Mouse (Mus musculus) thymus, postnatal 0 days (tissue): ENCODE measurements at regions not wholly inside any gene's neighbourhood (a gene's known extent, or its start where the extent isn't known, plus 50 kb on each side); places are given as distances from the start of the nearest gene placed in this dataset.
A peak's percentile ranks its signal among the peaks of the same experiment; 100 is the strongest.

Experiments used
- DNase-seq: peaks from one replicate; pipeline ENCODE4 v3.0.0-alpha.2; 2015; ENCODE audit warnings: low spot score

DNA sequence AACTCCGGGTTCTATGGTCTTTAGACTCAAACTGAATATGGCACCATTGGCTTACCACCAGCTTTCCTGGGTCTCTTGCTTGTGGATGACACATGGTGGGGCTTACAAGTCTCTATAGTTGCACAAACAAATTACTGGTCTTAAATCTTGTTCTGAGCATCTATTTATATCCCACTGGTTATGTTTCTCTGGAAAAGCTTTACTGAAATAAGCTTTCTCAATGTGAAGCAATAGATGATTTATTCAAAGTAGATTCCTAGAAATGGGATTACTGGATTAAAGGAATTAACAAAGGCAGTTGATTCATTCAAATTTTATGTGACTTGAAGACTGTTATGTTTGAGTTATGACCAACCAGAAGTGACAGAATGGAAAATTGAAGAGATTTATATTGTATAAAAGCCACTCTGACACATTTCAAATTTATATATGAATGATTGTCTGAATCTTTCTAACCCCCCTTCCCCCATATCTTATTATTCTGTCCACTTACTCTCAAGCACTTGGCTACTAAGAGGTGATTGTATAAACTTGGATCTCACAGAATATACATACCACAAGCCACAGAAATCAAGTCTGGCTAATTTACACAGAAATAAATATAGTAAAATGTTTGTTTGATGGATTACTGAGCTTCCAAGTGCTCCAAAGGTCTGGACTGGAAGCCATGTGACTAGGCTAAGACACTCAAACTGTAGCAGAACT, 113.4 kb upstream of the C1qtnf3 start:
- no peak for DNase-seq

DNA sequence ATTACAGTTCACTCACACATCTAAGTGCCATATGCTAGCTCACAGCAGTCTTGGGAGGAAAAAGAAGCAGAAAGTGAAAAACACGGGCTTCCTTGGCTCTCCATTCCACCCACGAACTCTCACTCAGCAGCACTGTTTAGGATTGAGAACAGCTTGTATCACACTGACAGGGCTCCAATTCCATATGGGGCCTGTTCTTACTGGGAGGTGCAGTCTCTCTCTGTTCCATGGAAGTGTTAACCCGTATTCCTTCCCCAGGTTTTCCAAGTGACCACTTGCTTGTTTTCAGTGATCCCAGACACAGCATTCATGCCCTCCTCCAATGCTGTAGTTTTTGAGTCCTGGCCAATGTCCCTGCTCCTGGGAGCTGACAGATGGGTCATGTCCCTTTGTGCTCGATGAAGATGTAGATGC, 111.5 kb upstream of the C1qtnf3 start:
- DNase-seq = no peak

DNA sequence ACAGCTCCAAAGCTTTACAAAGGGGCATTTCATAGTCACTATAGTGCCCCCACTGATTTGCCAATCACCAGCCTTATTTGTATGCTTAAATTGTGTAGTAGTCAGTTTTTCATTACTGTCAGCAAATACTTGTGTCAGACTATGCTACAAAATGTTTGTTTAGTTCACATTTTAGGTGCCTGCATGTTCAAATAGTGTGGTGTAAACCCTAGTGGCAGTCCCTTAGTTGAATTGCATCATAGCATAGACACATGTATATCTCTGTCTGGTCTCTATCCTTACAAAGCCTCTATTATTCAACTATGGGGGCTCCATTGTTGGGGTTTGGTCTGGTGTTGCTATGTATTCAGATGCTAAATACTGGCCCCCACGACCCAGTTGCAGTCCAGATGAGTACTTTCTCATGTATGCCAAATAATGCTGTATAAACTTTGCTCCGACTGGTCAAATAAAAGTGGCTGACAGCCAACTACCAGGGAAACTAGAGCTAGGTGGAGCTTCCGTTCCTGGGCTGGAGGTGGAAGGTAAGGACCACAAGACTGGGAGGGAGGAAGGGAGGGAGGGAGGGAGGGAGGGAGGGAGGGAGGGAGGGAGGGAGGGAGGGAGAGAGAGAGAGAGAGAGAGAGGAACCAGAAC, 109.0 kb upstream of the C1qtnf3 start:
- no peak for DNase-seq

DNA sequence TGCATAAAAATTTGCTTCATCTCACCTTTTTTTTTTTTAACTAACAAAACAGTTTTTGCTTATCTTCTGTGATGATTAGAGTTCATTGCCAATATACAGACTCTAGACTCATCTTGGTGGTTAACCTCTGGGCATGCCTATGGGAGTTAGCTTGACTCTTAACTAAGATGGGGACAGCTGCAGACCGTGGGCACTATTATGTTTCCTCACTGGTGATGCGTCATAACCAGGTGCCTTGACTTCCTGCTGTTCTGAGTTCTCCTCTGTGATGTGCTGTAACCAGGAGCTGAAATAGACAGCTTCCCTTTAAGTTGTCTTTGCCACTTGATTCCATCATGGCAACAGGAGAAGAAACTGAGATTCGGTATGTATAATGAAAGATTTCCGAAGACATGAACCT, 105.4 kb upstream of the C1qtnf3 start:
- no peak for DNase-seq

DNA sequence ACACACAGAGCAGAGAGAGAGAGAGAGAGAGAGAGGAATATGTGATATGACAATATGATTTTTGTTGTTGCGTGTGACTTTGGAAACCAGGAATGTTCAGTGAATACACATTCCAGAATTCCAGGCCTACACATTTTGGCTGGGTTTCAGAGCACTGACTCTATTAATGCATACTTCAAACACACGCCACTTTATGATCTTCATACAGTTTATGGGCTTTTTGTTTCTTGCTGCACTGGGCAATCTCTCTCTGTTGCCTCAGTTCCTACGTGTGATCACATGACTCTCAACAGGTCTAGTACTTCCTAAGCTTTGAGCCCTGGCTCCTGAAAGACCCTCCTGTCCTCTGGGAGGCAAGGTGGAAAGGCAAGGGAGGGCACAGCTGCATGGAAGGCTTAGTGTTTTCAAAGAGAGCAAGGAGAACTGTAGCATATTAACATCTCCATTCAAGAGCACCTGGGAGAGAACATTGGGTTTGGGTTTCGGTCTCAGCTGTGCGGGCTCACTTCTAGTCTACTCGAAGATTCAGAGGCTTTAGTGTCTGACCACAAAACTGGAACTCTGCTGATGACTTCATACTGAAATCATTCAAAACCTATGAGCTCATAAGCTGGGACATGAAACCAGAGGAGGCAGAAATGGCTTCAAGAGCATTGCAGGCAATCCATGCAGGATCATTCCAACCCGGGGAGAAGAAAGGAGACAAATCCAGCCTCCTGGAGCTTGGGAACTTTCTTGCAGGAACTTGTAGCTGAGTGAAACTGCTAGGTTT, 87.9 kb upstream of the C1qtnf3 start:
- no peak for DNase-seq

DNA sequence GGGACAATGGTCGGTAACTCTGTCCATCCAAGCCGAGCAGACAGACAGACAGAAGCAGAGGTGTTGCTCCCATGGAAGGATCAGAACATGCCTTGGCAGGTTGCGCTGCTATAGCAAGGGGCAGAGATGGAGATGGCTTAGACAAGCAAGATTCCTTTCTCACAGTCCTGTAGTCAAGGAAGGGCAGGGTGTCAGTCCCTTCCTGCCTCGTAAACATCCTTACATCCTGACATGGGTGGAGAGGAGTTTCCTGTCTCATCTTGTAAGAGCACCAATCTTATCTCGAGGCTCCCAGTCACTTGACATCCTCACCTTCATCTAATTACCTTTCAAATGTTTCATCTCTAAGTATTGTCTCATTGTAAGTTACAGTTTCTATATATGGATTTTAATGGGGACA, 87.0 kb upstream of the C1qtnf3 start:
- DNase-seq = no peak

DNA sequence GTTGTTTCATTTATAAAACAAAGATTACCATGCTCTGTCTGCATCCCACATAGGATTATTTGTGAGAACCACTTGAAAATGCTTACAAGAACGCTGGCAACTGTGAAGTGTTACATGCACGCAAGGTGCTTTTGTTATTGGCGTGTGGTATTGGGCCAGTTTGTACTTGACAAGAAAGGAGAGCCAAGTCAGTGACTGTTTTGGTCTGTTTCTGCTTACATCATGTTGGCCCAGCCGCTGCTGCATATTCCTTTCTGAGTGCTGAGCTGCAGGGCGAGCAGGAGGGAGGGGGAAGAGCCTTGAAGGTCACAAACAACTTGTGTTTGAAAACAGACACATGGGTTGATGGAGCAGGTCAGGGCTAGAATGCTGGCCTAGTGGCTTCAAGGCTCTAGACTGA, 85.3 kb upstream of the C1qtnf3 start:
- DNase-seq = no peak

DNA sequence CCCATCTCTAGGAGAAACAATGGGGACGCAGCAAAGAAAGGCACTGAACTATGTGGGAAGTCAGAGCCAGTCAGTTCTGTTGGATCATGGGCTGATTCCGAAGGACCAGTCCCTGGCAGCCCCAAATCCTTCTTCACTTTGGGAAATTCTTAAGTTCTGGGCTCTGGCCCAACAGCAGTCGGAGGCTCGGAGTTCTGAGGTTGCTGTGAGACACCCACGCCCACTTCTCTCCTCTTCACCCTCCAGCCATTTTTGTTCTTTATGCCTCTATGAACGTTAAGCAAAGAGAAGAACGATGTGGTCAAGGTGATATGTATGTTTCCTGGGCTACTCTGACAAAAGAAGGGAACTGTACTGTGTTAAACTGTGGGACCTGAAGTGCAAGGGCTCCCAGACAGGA, 84.0 kb upstream of the C1qtnf3 start:
- DNase-seq = no peak

DNA sequence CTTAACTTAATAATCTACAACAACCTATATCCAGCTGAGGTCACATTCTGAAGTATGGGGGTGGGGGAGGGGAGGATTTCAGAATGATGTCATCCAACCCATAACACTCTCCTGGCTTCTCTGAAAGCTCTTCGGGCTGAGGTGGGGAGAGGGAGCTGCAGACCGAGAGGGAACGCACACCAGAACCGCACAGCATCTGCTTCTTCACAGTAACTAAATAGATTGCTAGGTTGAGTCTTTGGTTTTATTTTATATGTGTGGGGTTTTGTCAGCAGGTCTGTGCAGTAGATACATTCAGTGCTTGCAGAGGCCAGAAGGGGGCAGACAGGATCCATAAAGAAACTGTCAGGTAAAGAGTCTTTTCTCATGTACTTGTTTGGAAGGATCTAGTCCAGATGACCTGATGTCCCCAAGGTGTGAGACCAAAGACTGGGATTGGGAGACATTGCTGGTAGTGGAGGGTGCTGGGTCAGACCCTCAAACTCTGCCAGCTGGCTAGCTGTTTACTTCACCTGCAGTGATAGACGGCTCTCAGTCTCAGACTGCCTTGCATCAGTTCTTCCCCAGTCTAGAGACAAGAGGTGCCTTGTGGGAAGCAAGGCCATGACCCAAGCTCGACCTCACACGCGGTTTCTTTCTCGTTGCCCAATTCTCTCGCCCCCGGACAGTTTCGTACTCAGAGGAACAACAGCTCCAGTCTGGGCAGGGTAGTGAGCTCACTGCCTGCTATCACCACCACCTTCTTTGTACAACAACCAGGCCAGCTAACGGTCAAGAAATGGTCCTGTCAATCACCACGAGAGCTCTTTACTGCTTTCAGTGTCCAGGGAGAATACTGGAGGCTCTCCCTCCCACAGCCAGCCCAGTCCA, 83.2 kb upstream of the C1qtnf3 start:
- DNase-seq = no peak

DNA sequence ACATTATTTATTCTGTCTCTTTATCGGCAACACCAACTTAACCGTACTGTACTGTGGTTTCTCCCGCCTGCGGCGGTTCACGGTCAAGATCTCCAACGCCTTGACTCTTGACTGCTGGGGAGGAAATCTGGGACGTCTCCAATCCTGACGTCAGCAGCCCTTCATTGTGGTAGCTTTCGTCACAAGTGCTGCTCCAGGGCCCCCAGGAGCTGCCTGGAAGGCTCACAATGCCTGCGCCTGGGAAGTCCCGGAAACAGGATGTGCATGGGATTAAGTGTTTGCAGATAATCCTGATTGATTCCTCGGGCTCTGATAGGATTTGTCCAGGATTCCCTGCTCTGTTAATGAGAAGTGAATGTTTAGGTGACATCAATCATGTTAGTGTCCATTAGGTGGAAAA, 82.3 kb upstream of the C1qtnf3 start:
- DNase-seq = no peak

DNA sequence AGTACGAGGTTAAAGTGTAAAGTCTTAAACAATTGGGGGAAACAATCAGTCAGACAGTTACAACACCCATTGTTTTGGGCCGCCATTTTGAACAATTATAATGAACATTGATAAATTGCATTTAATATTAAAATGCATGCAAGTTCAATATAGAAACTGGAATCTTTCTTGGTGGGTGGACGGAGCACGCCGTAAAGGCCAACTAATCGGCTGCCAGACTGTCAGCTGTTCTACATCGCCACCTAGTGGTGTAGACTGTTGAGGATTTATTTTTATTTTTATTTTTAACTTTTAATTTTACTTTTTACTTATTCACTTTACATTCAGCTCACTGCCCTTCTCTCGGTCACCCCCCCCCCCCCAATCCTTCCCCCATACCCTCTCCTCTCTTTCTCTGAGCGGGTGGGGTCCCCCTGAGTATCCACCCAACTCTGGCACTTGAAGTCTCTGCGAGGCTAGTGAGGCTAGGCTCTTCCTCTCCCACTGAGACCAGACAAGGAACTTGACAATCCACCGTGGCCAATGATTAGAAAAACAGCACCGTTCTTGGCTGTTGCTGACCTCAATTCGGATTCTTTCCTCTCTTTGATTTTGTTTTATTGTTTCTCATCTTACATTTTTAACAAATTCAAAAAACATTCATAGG, 79.7 kb upstream of the C1qtnf3 start:
- DNase-seq = peak; percentile 31

DNA sequence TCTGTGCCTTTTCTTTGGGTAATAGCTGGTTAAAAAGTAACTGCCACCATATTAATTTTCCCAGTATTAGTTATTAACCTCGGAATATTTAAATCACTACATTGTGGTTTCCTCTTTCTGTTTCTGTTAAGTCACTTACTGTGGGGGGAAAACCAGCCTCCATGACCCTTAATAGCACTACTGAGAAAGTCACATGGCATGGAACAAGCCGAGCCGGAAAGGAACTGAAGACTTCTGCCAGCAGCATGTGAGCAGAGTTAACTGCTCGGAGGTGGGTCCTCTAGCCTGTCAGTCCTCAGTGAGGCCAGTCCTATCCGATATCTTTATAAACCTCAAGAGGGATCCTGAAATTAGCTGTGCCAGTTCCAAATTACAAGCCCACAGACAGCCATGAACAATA, 75.8 kb upstream of the C1qtnf3 start:
- no peak for DNase-seq

DNA sequence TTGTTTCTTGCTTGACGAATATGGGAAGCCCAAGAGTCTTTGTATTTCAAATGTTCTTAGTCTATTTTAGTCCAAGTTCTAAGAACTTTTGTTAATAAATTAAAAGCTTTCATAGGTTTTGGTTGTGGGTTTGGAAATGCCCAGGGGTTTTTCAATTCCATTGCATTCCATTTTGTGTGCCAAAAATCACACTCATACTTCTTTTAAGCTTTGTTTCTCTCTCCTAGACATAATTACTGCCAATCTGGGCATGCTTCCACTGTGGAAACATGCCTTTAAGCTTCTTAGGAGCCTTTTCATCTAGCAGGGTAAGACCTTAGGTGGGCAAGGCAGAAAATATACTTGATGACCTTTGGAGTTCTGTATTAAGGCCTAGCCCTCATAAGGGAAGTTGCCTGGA, 70.4 kb upstream of the C1qtnf3 start:
- DNase-seq = no peak

DNA sequence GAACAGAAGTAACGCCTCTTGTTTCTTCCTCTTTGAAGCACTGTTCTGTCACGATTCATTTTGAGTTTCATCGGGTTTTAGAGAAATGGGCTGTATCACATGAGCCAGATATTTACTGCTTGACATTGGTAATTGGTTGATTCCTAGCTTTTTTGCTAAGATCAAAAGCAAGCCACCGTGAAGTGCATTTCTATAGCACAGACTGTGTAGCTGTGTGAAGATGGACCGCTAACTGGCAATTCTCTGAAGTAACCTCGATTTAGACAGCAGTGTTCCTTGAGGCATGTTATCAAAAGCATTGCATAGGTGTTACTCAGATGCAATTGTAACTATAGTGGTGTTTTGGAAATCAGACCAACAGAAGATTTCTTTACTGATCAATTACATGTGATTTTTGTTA, 64.1 kb upstream of the C1qtnf3 start:
- DNase-seq = no peak

DNA sequence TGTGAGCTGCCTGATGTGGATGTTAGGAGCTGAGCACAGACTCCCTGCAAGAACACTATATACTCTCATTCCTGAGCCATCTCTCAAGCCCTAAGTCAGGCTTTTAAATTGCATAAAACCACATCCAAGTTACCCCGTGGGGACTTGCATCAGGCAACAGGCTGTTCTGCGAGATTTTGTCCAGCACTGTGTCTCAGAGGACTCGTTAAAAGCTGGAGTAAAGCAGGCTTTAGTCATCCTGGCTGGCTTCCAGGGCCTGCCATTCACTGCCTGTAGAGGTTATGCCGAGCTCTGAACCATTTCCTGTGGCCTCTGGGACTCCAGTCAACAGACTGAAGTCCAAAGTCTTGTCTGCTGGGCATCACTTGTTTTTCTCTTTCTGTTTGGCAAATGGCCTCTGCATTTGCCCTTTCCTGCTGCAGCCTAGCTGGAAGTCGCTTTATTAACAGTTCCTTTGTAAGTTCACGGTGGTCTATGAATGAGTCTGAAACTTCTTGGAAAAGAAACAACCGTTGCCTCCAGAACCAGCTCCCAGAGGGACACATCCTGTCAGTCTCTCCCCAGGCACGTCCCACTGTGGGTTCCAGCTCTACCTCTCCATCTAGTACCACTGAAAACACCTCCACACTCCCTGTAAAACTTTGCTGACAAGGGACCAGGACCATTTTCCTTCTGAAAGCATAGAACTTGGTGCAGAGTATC, 61.8 kb upstream of the C1qtnf3 start:
- no peak for DNase-seq

DNA sequence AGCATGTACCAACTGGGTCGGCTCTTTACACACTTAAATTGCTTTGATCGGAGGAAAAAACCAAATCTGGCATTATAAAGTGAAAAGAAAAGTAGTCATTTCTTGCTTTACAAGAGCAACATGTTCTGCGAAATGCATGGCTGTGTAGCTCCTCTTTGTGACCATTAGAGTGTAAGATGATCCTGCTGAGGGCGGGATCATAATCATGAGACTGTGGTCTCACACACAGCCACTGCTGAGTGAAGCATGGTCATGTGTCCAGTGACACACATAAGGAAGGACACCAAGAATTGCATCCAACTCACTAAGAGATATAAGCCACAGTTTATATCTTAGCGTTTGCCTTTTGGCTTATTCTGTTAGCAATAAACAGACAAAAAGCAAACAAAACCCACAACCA, 53.8 kb upstream of the C1qtnf3 start:
- DNase-seq = no peak

DNA sequence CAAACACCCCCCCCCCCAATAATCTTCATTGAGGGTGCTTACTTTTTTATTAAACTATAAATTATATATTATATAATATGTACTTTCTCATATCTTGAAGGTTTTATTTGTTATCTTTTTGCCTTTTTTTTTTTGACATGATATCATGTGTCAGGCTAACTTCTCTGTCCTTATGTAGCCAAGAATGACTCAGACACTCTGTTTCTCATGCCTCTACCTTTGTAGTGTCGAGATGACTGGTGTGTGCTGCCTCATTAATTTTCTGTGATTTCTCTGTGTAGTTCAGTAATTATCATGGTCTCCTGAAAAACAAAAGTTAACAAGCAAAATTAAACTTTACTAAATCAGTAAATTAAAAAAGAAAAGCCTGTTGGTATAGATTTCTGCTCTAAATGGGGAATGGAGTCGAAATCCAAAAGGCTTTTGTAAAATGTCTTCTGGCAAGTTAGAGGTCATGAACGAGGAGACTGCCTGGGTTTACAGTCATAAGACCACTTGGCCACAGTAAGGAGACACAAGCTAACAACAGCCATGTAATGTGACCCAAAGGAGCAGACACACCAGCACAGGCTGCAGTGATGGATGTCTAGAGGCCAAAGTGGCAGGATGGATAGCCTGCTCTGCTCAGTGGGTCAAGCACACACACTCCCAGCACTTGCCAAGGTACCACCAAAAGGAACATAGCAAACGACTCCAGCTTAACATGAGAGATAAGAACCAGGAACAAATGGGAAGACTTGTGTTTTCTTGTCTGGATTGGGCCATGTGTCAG, 53.2 kb upstream of the C1qtnf3 start:
- DNase-seq = no peak

DNA sequence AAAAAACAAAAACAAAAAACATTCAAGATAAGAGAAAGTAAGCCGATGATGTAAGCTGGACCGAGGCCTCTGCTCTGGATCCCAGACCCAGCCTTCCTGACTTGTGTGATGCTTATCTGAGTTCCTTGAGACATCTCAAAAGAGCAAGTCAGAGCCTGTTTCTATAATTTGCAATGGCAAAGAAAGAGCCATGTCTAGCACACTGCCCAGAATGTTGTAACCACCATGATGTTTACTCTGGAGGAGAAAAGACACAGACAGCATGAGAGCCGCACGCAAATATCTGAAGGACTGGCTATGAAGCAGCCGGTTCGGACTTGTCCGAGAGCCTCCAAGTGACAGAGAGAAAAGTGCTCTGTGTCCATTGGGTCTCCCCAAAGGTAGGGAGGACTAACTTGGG, 52.2 kb upstream of the C1qtnf3 start:
- no peak for DNase-seq

DNA sequence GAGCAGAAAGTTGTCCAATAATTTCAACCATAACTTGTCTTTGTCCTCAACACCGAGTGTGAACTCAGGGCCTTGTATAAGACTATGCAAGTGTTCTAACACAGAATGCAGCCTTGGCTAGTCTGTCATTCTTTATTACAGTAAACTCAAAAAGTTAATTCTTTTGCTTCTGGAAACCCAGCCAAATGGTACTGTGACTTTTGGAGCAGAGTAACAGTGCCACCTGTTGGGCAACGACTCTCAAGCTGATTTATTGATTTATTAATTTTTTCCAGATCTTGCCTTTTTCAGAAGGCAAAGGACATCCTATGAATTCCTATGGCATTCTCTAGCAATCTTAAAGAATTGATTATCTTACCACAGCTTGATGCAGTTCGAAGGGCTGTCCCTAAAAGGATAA, 51.1 kb upstream of the C1qtnf3 start:
- DNase-seq = peak; percentile 6

DNA sequence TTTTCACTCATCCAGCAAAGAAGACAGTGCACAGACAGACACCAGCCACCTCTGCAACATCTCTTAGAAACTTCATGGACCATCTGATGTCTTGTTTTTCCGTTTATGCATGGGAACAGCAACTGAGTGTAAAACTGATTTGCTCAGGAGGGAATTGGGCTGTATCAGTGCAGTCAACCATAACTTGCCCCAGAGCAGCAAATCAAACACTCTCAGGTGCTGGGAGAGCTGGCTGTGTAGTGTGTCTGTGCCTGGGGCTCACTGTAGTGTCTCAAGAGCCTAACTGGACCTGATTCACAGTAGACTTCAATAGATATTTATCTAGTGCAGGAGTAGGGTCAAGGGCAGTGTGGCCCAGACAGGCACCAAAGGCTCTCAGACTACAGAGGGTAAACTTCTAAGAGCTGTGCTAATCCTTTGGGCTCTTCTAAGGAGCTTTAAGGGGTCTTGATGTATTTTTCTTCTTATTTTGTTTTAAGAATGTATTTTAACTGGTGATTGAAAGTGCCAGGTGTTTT, 50.3 kb upstream of the C1qtnf3 start:
- no peak for DNase-seq
